Mouse (Mus musculus): ENCODE measurements around the gene Arpc1a. TPM values are rescaled to one million over a fixed set of nuclear protein-coding genes. Genes with fewer than 3 reads are reported as not detected.

Gene Arpc1a
- polyA plus RNA-seq, 1 experiment from 2014 or later: 268 TPM

DNA sequence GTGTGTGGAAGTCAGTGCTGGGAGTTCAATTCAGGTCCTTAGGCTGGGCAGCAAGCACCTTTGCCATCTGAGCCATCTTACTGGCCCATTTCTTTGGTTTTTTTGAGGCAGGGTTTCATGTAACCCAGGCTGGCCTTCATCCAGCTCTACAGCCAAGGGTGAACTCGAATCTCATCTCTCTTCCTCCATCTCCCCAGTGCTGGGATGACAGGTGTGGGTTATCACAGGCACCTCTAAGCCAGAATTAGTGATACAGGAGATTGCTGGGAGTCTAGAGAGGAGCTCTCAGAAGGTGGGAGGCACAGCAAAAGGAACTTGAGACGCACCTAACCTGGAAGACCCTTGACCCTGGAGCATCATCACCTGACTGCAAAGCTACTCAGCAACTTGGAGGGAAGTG lies 29.8 kb downstream of the Arpc1a start:
- 59% methylated on average over 2 of the region's 2 CpGs for WGBS
- Histone ChIP-seq H3K36me3 (ENCODE audit: control insufficient read depth, insufficient read depth, low read length) (peaks cover 24% of the 10 kb centered on the region), H3K27ac (replicated peaks; ENCODE audit: low read depth, low read length) (no peak overlapping the region), H3K4me3 (replicated peaks; ENCODE audit: low read depth, low read length) (no peak overlapping the region), H3K9me3 (ENCODE audit: control insufficient read depth, low read length) (no peaks in the 10 kb centered on the region), H3K4me1 (ENCODE audit: control insufficient read depth, insufficient read depth, low read length) (0 out of 2 replicates have a peak, but pooled peaks cover 3% of the 10 kb centered on the region), H3K4me2 (ENCODE audit: low read length) (no peak overlapping the region), H3K9ac (replicated peaks; ENCODE audit: low read length) (no peak overlapping the region), H3K27me3 (ENCODE audit: control insufficient read depth, insufficient read depth, low read length) (peaks cover 15% of the 10 kb centered on the region; the same call in 1 of the 2 replicates)
- ATAC-seq (ENCODE audit: low FRiP score, low TSS enrichment) (no peak), DNase-seq (no peak)

DNA sequence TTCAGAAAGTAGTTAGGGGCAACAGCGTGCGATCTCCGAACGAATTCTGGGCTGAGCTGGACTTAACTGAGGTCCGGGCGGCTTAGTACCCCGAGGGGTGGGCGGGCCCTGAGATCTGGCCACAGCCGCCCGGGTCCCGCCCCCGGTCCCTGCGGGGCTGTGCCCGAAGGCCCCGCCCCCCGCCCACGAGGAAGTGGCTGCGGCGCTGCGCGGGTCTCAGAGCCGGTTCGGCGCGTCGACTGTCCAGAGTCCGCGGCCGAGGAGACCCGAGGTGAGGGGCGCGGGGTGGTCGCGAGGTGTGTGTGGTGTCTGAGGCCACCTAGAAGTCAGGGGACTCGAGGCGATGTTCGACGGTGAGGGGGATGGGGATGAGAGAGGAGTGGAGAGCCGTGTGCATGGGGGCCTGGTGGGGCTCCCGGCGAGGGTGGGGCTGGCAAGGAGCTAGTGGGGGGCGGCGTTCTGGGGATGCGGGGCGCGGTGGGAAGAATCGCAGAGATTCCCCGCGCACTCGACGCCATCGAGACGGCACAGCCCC lies 30.5 kb downstream of the Arpc1a start, which contains the start of gene Arpc1b:
Arpc1b (plus strand) TSS at position 145 of the 535 bp plus-strand sequence.
- WGBS: 2% methylated on average over 51 of the region's 53 CpGs
- peaks cover 15% of the 10 kb centered on the region; the same call in 1 of the 2 replicates for H3K27me3 ChIP-seq (ENCODE audit: control insufficient read depth, insufficient read depth, low read length)
- peak; percentile 66 for DNase-seq

DNA sequence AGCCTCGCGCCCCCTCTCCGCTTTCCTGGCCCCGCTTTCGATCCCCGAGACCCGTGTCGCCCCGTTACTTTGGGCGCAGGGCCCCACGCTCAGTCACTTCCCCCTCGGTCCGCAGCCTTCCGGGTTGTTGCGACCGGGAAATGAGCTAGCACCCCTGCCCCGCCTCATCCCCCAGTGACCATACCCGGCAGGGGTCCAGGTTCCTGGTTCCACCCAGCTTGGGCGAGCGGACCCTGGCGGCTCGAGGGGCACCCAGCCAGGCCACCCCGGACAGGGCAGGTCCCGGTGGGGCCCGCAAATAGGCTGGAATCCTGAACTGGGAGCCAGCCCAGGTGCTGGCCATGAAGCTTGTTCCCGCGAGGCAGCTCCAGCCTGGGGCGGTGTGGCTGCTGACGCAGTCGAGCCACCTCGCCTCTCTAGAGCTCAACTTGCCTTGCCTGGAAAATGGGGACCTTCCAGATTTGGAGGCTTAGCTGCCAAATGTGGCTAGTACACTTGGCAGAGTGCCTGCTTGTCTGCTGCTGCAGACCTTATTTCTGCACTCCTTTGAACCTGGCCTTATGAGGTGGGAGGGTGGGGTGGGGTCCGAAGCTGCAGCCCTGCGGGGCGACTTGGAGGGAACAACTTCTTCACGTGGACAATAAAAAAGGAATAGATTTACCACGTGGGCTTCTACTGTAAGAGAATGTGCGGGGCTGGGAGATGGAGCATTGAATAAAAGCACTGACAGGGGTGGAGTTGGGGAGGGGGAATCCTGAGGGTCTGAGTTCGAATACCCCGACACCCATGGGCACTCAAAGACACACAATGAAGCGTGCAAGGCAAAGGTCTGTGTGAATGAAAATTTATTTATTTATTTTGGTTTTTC lies 31.2 kb downstream of the Arpc1a start:
- WGBS: 20% methylated on average over 40 of the region's 40 CpGs
- ATAC-seq (ENCODE audit: low FRiP score, low TSS enrichment) (peak; percentile 28; the same call in 1 of the 2 replicates), DNase-seq (peak; percentile 41)
- H3K36me3 ChIP-seq (ENCODE audit: control insufficient read depth, insufficient read depth, low read length): peaks cover 10% of the 10 kb centered on the region
- H3K4me1 ChIP-seq (ENCODE audit: control insufficient read depth, insufficient read depth, low read length): 0 out of 2 replicates have a peak, but pooled peaks cover 3% of the 10 kb centered on the region
- H3K9me3 ChIP-seq (ENCODE audit: control insufficient read depth, low read length): no peaks in the 10 kb centered on the region
- H3K27me3 ChIP-seq (ENCODE audit: control insufficient read depth, insufficient read depth, low read length): peaks cover 15% of the 10 kb centered on the region; the same call in 1 of the 2 replicates
- H3K27ac ChIP-seq (replicated peaks; ENCODE audit: low read depth, low read length): no peak overlapping the region
- peak overlapping the region; percentile 39; the same call in 1 of the 2 replicates for H3K9ac ChIP-seq (replicated peaks; ENCODE audit: low read length)
- peak overlapping the region; percentile 38 for H3K4me3 ChIP-seq (replicated peaks; ENCODE audit: low read depth, low read length)
- peak overlapping the region; percentile 54 for H3K4me2 ChIP-seq (ENCODE audit: low read length)

More for the DNA sequence above, 30.5 kb downstream of the Arpc1a start, which contains the start of gene Arpc1b:
- 0 out of 2 replicates have a peak, but pooled peaks cover 3% of the 10 kb centered on the region for H3K4me1 ChIP-seq (ENCODE audit: control insufficient read depth, insufficient read depth, low read length)
- peaks cover 17% of the 10 kb centered on the region for H3K36me3 ChIP-seq (ENCODE audit: control insufficient read depth, insufficient read depth, low read length)
- no peaks in the 10 kb centered on the region for H3K9me3 ChIP-seq (ENCODE audit: control insufficient read depth, low read length)
- peak within 1 kb of the TSS; percentile 39; the same call in 1 of the 2 replicates for H3K9ac ChIP-seq (replicated peaks; ENCODE audit: low read length)
- H3K27ac ChIP-seq (replicated peaks; ENCODE audit: low read depth, low read length): no peak within 1 kb of the TSS
- peak; percentile 58; the same call in 1 of the 2 replicates for ATAC-seq (ENCODE audit: low FRiP score, low TSS enrichment)
- H3K4me2 ChIP-seq (ENCODE audit: low read length): peak within 1 kb of the TSS; percentile 54
- peak within 1 kb of the TSS; percentile 38 for H3K4me3 ChIP-seq (replicated peaks; ENCODE audit: low read depth, low read length)

DNA sequence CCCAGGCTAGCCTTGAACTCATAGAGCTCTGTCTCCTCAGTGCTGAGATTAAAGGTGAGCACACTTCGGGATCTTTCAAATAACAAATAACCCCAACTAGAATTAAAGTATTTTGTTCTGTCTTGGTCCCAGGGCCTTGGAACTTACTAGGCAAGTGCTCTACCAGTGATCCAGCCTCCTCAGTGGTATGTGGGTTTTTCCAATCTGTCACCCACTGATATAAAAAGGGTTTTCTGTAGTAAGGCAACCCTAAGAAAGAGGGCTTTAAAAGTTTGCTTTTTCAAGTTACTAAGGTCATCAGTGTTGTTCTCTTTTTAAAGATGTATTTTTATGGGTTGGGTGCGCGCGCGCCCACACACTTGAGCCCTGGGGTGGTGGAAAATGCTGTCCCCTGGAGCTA lies 32.1 kb downstream of the Arpc1a start:
- DNase-seq (no peak), ATAC-seq (ENCODE audit: low FRiP score, low TSS enrichment) (no peak)
- no peak overlapping the region for H3K4me3 ChIP-seq (replicated peaks; ENCODE audit: low read depth, low read length)
- 97% methylated on average over 5 of the region's 5 CpGs for WGBS
- H3K9ac ChIP-seq (replicated peaks; ENCODE audit: low read length): no peak overlapping the region
- H3K9me3 ChIP-seq (ENCODE audit: control insufficient read depth, low read length): no peaks in the 10 kb centered on the region
- H3K4me2 ChIP-seq (ENCODE audit: low read length): no peak overlapping the region
- 0 out of 2 replicates have a peak, but pooled peaks cover 3% of the 10 kb centered on the region for H3K4me1 ChIP-seq (ENCODE audit: control insufficient read depth, insufficient read depth, low read length)
- no peak overlapping the region for H3K27ac ChIP-seq (replicated peaks; ENCODE audit: low read depth, low read length)
- H3K36me3 ChIP-seq (ENCODE audit: control insufficient read depth, insufficient read depth, low read length): peaks cover 1% of the 10 kb centered on the region; the same call in 1 of the 2 replicates
- peaks cover 15% of the 10 kb centered on the region; the same call in 1 of the 2 replicates for H3K27me3 ChIP-seq (ENCODE audit: control insufficient read depth, insufficient read depth, low read length)

DNA sequence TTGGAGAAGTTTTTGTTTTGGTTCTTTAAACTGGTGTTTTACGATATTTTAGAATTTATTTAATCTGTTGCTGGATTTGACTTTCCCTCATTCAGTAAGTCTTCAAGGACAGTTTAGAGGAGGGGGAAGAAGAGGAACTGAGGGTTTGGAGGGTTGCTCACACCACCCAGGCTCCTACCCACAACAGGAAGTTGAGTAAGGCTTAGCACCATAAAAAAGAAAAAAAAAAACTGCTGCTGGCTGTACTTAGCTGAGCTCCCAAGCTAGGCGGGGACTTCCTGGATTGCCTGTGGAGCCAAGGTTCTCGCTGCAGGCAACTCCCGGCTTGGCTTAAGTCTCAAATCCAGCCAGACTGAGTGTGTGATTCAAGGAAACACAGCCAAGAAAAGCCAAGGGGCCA lies 32.7 kb downstream of the Arpc1a start:
- H3K9ac ChIP-seq (replicated peaks; ENCODE audit: low read length): no peak overlapping the region
- H3K4me1 ChIP-seq (ENCODE audit: control insufficient read depth, insufficient read depth, low read length): 0 out of 2 replicates have a peak, but pooled peaks cover 3% of the 10 kb centered on the region
- ATAC-seq (ENCODE audit: low FRiP score, low TSS enrichment): no peak
- H3K4me2 ChIP-seq (ENCODE audit: low read length): no peak overlapping the region
- no peak for DNase-seq
- no peaks in the 10 kb centered on the region for H3K36me3 ChIP-seq (ENCODE audit: control insufficient read depth, insufficient read depth, low read length)
- H3K4me3 ChIP-seq (replicated peaks; ENCODE audit: low read depth, low read length): no peak overlapping the region
- no peaks in the 10 kb centered on the region for H3K9me3 ChIP-seq (ENCODE audit: control insufficient read depth, low read length)
- no peak overlapping the region for H3K27ac ChIP-seq (replicated peaks; ENCODE audit: low read depth, low read length)
- H3K27me3 ChIP-seq (ENCODE audit: control insufficient read depth, insufficient read depth, low read length): peaks cover 15% of the 10 kb centered on the region; the same call in 1 of the 2 replicates
- WGBS: 64% methylated on average over 4 of the region's 4 CpGs

DNA sequence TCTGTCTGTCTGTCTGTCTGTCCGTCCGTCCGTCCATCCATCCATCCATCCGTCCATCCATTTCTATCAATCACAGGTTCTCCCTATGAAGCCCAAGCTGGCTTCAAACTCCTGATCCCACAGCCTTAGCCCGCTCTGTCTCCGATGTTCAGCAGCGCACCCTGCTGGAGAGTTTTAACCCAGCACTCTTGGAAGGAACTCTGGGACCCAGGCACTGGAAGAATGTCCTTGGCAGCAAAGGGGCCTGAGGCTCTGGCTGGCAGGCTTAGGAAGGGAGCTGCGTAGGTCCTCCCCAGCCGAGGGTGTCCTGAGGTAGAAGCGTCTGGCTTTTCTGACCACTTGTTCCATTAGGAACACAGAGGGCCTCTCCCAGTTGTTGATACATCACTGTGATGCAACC lies 33.3 kb downstream of the Arpc1a start:
- Histone ChIP-seq H3K27me3 (ENCODE audit: control insufficient read depth, insufficient read depth, low read length) (peaks cover 15% of the 10 kb centered on the region; the same call in 1 of the 2 replicates), H3K27ac (replicated peaks; ENCODE audit: low read depth, low read length) (no peak overlapping the region), H3K4me2 (ENCODE audit: low read length) (no peak overlapping the region), H3K9me3 (ENCODE audit: control insufficient read depth, low read length) (no peaks in the 10 kb centered on the region), H3K9ac (replicated peaks; ENCODE audit: low read length) (no peak overlapping the region), H3K4me3 (replicated peaks; ENCODE audit: low read depth, low read length) (no peak overlapping the region), H3K4me1 (ENCODE audit: control insufficient read depth, insufficient read depth, low read length) (0 out of 2 replicates have a peak, but pooled peaks cover 3% of the 10 kb centered on the region), H3K36me3 (ENCODE audit: control insufficient read depth, insufficient read depth, low read length) (no peaks in the 10 kb centered on the region)
- ATAC-seq (ENCODE audit: low FRiP score, low TSS enrichment): no peak
- peak; percentile 51 for DNase-seq
- 49% methylated on average over 10 of the region's 10 CpGs for WGBS

DNA sequence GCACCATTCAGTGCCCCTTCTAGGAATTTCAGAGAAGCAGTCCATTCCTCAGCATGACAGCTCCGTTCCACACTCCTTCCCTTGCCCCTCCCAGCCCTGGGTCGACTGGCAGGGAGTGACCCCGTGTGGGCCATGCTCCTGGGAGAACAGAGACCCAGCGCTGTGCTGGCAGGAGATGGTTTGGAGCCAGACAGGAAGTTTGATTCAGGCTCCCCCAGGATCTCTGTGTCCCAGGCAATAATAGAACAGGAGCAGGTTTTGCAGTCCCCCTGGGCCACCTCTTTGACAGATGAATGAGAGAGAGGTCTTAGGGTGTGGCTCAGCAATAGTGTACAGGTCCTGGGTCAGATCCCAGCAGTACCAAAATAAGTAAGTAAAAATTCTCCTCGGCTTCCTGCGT lies 34.4 kb downstream of the Arpc1a start:
- no peak overlapping the region for H3K4me3 ChIP-seq (replicated peaks; ENCODE audit: low read depth, low read length)
- DNase-seq (no peak), ATAC-seq (ENCODE audit: low FRiP score, low TSS enrichment) (no peak)
- no peaks in the 10 kb centered on the region for H3K36me3 ChIP-seq (ENCODE audit: control insufficient read depth, insufficient read depth, low read length)
- H3K4me2 ChIP-seq (ENCODE audit: low read length): no peak overlapping the region
- H3K9ac ChIP-seq (replicated peaks; ENCODE audit: low read length): no peak overlapping the region
- WGBS: 72% methylated on average over 6 of the region's 6 CpGs
- H3K27me3 ChIP-seq (ENCODE audit: control insufficient read depth, insufficient read depth, low read length): peaks cover 15% of the 10 kb centered on the region; the same call in 1 of the 2 replicates
- 0 out of 2 replicates have a peak, but pooled peaks cover 3% of the 10 kb centered on the region for H3K4me1 ChIP-seq (ENCODE audit: control insufficient read depth, insufficient read depth, low read length)
- H3K27ac ChIP-seq (replicated peaks; ENCODE audit: low read depth, low read length): no peak overlapping the region
- H3K9me3 ChIP-seq (ENCODE audit: control insufficient read depth, low read length): no peaks in the 10 kb centered on the region

DNA sequence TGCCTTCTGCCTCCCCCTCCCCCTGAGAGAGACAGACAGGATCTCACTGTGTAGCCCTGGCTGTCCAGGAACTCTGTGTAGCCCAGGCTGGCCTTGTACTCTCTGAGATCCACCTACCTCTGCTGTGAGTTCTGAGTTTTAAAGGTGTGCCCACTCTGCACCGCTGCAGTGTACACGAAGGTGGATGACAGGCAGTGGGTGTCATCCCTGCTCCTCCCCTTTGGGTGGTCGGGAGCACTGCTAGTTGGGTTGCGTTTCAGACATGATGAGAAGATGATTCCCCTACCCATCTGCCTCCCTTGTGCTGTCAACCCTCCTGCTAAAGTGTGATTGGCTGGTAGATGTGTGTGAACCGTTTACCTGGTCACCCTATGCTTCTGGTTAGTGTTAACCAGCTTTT lies 34.8 kb downstream of the Arpc1a start:
- Histone ChIP-seq H3K27ac (replicated peaks; ENCODE audit: low read depth, low read length) (no peak overlapping the region), H3K9ac (replicated peaks; ENCODE audit: low read length) (no peak overlapping the region), H3K4me1 (ENCODE audit: control insufficient read depth, insufficient read depth, low read length) (0 out of 2 replicates have a peak, but pooled peaks cover 3% of the 10 kb centered on the region), H3K9me3 (ENCODE audit: control insufficient read depth, low read length) (no peaks in the 10 kb centered on the region), H3K4me2 (ENCODE audit: low read length) (no peak overlapping the region), H3K36me3 (ENCODE audit: control insufficient read depth, insufficient read depth, low read length) (no peaks in the 10 kb centered on the region), H3K27me3 (ENCODE audit: control insufficient read depth, insufficient read depth, low read length) (peaks cover 12% of the 10 kb centered on the region; the same call in 1 of the 2 replicates), H3K4me3 (replicated peaks; ENCODE audit: low read depth, low read length) (no peak overlapping the region)
- ATAC-seq (ENCODE audit: low FRiP score, low TSS enrichment) (no peak), DNase-seq (no peak)
- WGBS: 88% methylated on average over 5 of the region's 5 CpGs
